Mouse (Mus musculus) gastrocnemius, adult 18-20 months (tissue): ENCODE measurements at regions not wholly inside any gene's neighbourhood (a gene's known extent, or its start where the extent isn't known, plus 50 kb on each side); places are given as distances from the start of the nearest gene placed in this dataset.
A peak's percentile ranks its signal among the peaks of the same experiment; 100 is the strongest.

Source experiments
- DNase-seq: peaks from one replicate; pipeline ENCODE4 v3.0.0; 2021; ENCODE audit warnings: low spot score

- no peak for DNase-seq
Measured at GRCm38 (mm10) chrX:99415701-99416100, 55.4 kb downstream of the Pja1 start.

- no peak for DNase-seq
Measured at GRCm38 (mm10) chrX:99410942-99411341, 60.1 kb downstream of the Pja1 start.

- no peak for DNase-seq
Measured at GRCm38 (mm10) chrX:99409858-99410257, 61.2 kb downstream of the Pja1 start.

GRCm38 (mm10) chrX:99409331-99409730 lies 61.7 kb downstream of the Pja1 start:
- no peak for DNase-seq

- no peak for DNase-seq
Measured at GRCm38 (mm10) chrX:99408804-99409203, 62.3 kb downstream of the Pja1 start.

GRCm38 (mm10) chrX:99405843-99406242 lies 65.2 kb downstream of the Pja1 start:
- no peak for DNase-seq

- DNase-seq = peak; percentile 14
Measured at GRCm38 (mm10) chrX:99403521-99404149, 67.4 kb downstream of the Pja1 start.

GRCm38 (mm10) chrX:99402841-99403520 lies 68.1 kb downstream of the Pja1 start:
- DNase-seq = peak; percentile 28

- DNase-seq = no peak
Measured at GRCm38 (mm10) chrX:99397344-99397743, 73.7 kb downstream of the Pja1 start.

- no peak for DNase-seq
Measured at GRCm38 (mm10) chrX:99396180-99396579, 74.9 kb downstream of the Pja1 start.

GRCm38 (mm10) chrX:99395067-99395466 lies 76.0 kb downstream of the Pja1 start:
- DNase-seq = no peak

GRCm38 (mm10) chrX:99391628-99392027 lies 79.4 kb downstream of the Pja1 start:
- DNase-seq = no peak

GRCm38 (mm10) chrX:99390462-99390838 lies 80.6 kb downstream of the Pja1 start:
- no peak for DNase-seq

GRCm38 (mm10) chrX:99389778-99390461 lies 81.2 kb downstream of the Pja1 start:
- DNase-seq = no peak

GRCm38 (mm10) chrX:99370711-99371110 lies 100.4 kb downstream of the Pja1 start:
- DNase-seq = no peak

- peak; percentile 78 for DNase-seq
Measured at GRCm38 (mm10) chrX:99369258-99369900, 101.7 kb downstream of the Pja1 start.

GRCm38 (mm10) chrX:99364072-99364471 lies 107.0 kb downstream of the Pja1 start:
- DNase-seq = no peak

- DNase-seq = no peak
Measured at GRCm38 (mm10) chrX:99360095-99360890, 110.8 kb downstream of the Pja1 start.

GRCm38 (mm10) chrX:99358784-99359183 lies 112.3 kb downstream of the Pja1 start:
- DNase-seq = peak; percentile 9

- DNase-seq = no peak
Measured at GRCm38 (mm10) chrX:99358051-99358617, 112.9 kb downstream of the Pja1 start.

GRCm38 (mm10) chrX:99355128-99355527 lies 115.9 kb downstream of the Pja1 start:
- no peak for DNase-seq
